Mouse (Mus musculus): ENCODE data around the gene Fmo5. TPM values are rescaled to one million over a fixed set of nuclear protein-coding genes. Genes with fewer than 3 reads are reported as not detected.

Gene Fmo5
- polyA plus RNA-seq, 1 experiment from 2014 or later: 1.3 TPM

DNA sequence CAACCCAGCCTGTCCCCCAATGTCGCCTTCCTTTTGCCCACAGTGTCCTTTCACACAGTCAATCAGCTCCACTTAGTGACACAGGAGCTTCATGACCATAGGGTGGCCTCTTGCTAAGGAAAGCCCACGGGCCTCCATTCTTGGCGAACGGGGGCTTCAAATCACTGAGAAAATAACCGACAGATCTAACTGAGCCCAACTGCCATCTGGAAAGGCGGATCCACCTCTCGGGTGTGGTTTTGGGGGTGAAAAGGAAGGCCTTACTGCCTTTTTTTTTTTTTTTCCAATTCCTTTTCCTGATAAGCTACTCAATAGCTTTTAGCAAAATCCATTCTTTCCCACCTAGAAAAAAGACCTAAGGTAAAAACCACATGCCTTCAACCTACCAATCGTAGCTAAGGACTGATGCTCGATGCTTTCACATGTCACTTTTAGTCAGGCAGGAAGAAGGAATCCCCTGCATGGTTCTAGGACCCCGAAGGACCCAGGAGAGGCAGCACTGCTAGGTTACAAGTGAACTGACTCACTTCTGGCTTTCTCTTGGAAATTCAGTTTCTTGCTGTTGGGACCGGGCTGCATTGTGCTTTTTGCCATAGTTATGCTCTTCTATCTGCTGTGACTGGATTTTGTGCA is 74.0 kb downstream of the Fmo5 start:
- Histone ChIP-seq H3K4me2 (replicated peaks) (no peak overlapping the region), H3K27ac (no peak overlapping the region), H3K4me3 (no peak overlapping the region), H3K27me3 (no peaks in the 10 kb centered on the region), H3K4me1 (no peaks in the 10 kb centered on the region), H3K9me3 (no peaks in the 10 kb centered on the region), H3K36me3 (no peaks in the 10 kb centered on the region), H3K9ac (no peak overlapping the region)
- WGBS: 90% methylated on average over 11 of the region's 11 CpGs
- ATAC-seq (ENCODE audit: insufficient number of reproducible peaks, insufficient read depth, low FRiP score, low TSS enrichment): no peak

Small RNAs within 50 kb of the gene (microRNA-seq; reads per million reads assigned to microRNA genes)
- gene Mir7225: not detected

Other genes with a start within 250 kb of the Fmo5 start
- gene Olfr1402, start 206.8 kb upstream of the Fmo5 start, polyA plus RNA-seq (2016; fragmentation: Nextera tagmentation; extraction: Ambion mirVana): not detected in 2 replicates
- 20.1 and 20.5 TPM in 2 replicates for gene Chd1l, start 18.6 kb upstream of the Fmo5 start, polyA plus RNA-seq (2016; fragmentation: Nextera tagmentation; extraction: Ambion mirVana)
- gene Prkab2, start 29.4 kb downstream of the Fmo5 start, polyA plus RNA-seq (2016; fragmentation: Nextera tagmentation; extraction: Ambion mirVana): 9.6 and 10.8 TPM in 2 replicates
- not detected in 2 replicates for gene Gm17651, start 45.9 kb downstream of the Fmo5 start, polyA plus RNA-seq (2016; fragmentation: Nextera tagmentation; extraction: Ambion mirVana)